Mouse (Mus musculus) intestine, embryonic 16.5 days (tissue): ENCODE results near the gene Ahnak2. TPM values are rescaled to one million over a fixed set of nuclear protein-coding genes. Genes with fewer than 3 reads are reported as not detected.

Experiments
- ATAC-seq: fragments of 200-750 bp; cut with Nextera tagmentation; 2 replicates; pipeline ENCODE4 v1.8.0; 2017; ENCODE audit warnings: moderate TSS enrichment, moderate library complexity
- H3K27ac ChIP-seq: fragments of 300-500 bp; sonication (generic); 2 replicates; pipeline ENCODE4 v1.5.1; 2014; ENCODE audit warnings: mild to moderate bottlenecking, low read length
- H3K27me3 ChIP-seq: fragments of 300-500 bp; sonication (generic); replicated peaks from 2 replicates; pipeline ENCODE4 v1.6.1; 2014; ENCODE audit warnings: low read length, control low read depth, mixed read lengths; ENCODE audit not compliant: control insufficient read depth, insufficient read depth
- H3K36me3 ChIP-seq: fragments of 300-500 bp; sonication (generic); 2 replicates; pipeline ENCODE4 v1.6.1; 2014; ENCODE audit warnings: low read length, control low read depth; ENCODE audit not compliant: control insufficient read depth, insufficient read depth
- H3K4me1 ChIP-seq: fragments of 300-500 bp; sonication (generic); 2 replicates; pipeline ENCODE4 v1.6.1; 2014; ENCODE audit warnings: low read length, control low read depth, mixed read lengths; ENCODE audit not compliant: control insufficient read depth, insufficient read depth
- H3K4me2 ChIP-seq: fragments of 300-500 bp; sonication (generic); 2 replicates; pipeline ENCODE4 v1.6.1; 2014; ENCODE audit warnings: low read depth, low read length, control low read depth
- H3K4me3 ChIP-seq: fragments of 300-500 bp; sonication (generic); 2 replicates; pipeline ENCODE4 v1.5.1; 2014; ENCODE audit warnings: mild to moderate bottlenecking, low read length
- H3K9ac ChIP-seq: fragments of 300-500 bp; sonication (generic); 2 replicates; pipeline ENCODE4 v1.6.1; 2014; ENCODE audit warnings: low read depth, low read length
- H3K9me3 ChIP-seq: fragments of 300-500 bp; sonication (generic); 2 replicates; pipeline ENCODE4 v1.6.1; 2016; ENCODE audit warnings: low read length, control low read depth; ENCODE audit not compliant: control insufficient read depth
- WGBS: fragments of 180-500 bp; shearing (Covaris S2); extraction: QIAGEN DNeasy Blood & Tissue Kit; methylation state at CpG from one replicate; pipeline ENCODE4 v1.1.7; 2014; 5-methylcytosine and 5-hydroxymethylcytosine counted together
- polyA plus RNA-seq: library from polyadenylated mRNA; unstranded; fragments of >200 nt; fragmentation: Nextera tagmentation; extraction: Ambion mirVana; gene quantifications from 2 replicates; pipeline ENCODE4 v1.2.1, GENCODE M21; 2015

Ahnak2 gene
- polyA plus RNA-seq, 1 experiment from 2014 or later: 2.3 TPM

DNA sequence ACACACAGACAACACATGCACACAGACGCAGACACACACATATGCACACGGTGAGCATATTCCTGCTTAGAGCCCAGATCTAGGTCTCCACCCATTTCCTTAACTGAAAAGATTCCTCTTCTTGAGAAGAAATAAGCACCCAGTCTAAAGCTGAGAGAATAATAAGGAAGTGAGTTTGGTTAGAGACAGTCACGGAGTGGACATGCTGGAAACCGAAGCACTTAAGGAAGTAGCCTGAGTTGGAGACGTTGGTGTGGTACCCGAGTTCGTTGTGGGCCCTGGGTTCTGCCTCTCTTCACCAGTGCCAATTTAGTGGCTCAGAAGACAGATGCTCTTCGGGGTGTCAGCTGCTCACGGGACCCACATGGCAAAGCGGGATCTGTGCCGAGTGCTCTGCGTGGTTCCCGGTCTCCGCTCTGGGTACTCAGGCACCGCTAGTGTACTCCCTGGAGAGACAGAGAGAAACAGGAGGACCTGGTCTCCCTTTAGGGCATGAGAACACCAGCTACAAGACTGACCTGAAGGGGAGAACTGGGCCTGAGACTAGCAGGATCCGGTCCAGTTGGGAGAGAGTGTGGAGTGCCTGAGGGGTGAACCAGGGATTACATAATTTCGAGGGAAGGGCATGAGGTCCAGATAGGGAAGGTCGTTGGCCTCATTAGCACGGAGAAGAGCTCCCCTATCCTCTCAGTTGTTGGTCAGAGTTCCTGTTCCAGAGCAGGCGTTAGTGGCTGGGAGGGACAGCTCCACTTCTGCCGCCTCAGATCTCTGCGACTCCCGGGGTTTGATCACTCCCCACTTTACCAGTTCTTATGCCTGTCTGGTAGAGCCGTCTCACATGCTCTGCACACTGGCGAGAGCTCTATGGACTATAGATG, 38.0 kb upstream of the Ahnak2 start:
- Histone ChIP-seq H3K27me3 (peaks cover 2% of the 10 kb centered on the region; the same call in 1 of the 2 replicates), H3K4me1 (no peaks in the 10 kb centered on the region), H3K4me2 (no peak overlapping the region), H3K4me3 (no peak overlapping the region), H3K9ac (no peak overlapping the region), H3K9me3 (peaks cover 7% of the 10 kb centered on the region), H3K27ac (no peak overlapping the region), H3K36me3 (no peaks in the 10 kb centered on the region)
- ATAC-seq: no peak
- WGBS: 70% methylated on average over 25 of the region's 25 CpGs

GRCm38 (mm10) chr12:112835046-112835445, 32.6 kb upstream of the Ahnak2 start:
- WGBS: 69% methylated on average over 2 of the region's 2 CpGs
- H3K9ac ChIP-seq: no peak overlapping the region
- no peak for ATAC-seq

DNA sequence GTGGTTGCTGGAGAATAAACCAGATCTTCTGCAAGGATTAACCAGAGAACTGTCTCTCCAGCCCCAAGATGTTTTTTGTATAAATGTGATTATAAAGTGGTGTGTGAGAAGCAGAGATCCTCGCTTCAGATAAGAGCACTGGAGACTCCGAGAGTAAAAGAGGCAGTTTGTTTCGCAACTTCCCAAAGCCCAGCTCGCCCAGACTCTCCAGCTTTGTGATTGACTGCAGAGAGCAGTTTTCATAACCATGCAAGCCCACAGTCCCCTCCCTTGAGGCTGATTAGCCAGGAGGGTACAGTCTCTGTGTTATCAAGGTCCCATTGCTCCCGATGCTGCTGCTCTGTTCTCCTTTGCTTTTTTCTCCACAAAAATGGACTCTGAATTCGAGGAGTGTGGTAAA, 31.1 kb upstream of the Ahnak2 start:
- Histone ChIP-seq H3K4me1 (peaks cover 8% of the 10 kb centered on the region), H3K27ac (no peak overlapping the region), H3K27me3 (no peaks in the 10 kb centered on the region), H3K9ac (no peak overlapping the region), H3K36me3 (no peaks in the 10 kb centered on the region), H3K4me3 (no peak overlapping the region), H3K4me2 (no peak overlapping the region), H3K9me3 (no peaks in the 10 kb centered on the region)
- ATAC-seq: no peak
- 70% methylated on average over 6 of the region's 6 CpGs for WGBS

More at GRCm38 (mm10) chr12:112835046-112835445, 32.6 kb upstream of the Ahnak2 start:
- Histone ChIP-seq H3K9me3 (peaks cover 7% of the 10 kb centered on the region), H3K27me3 (no peaks in the 10 kb centered on the region; the same call in 1 of the 2 replicates), H3K4me3 (no peak overlapping the region), H3K4me2 (no peak overlapping the region), H3K27ac (no peak overlapping the region), H3K4me1 (peaks cover 7% of the 10 kb centered on the region), H3K36me3 (no peaks in the 10 kb centered on the region)

GRCm38 (mm10) chr12:112832411-112832810, 30.0 kb upstream of the Ahnak2 start:
- Histone ChIP-seq H3K27me3 (no peaks in the 10 kb centered on the region), H3K27ac (no peak overlapping the region), H3K4me3 (no peak overlapping the region), H3K36me3 (no peaks in the 10 kb centered on the region), H3K9ac (no peak overlapping the region), H3K4me1 (peaks cover 14% of the 10 kb centered on the region), H3K4me2 (no peak overlapping the region), H3K9me3 (no peaks in the 10 kb centered on the region)
- ATAC-seq: no peak
- 95% methylated on average over 5 of the region's 5 CpGs for WGBS

DNA sequence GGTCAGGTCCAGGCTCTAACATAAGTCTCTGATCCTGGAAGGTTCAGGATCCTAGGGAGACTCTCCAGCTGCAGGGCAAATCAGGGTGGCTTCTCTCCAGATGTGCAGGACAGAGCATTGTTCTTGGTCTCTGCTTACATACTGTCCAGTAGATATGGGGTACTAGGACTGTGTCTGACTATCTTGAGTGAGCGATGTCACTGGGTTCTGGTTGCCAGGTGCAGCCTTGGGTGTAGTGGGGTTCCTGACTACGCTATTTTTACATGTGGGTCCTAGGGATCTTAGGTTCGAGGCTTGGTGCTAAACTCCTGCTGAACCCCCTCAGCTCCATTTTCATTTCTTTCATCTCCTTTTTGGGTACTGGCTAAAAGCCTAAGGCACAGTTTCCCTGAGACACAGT, 28.1 kb upstream of the Ahnak2 start:
- Histone ChIP-seq H3K27me3 (no peaks in the 10 kb centered on the region), H3K36me3 (no peaks in the 10 kb centered on the region), H3K27ac (no peak overlapping the region), H3K4me3 (peak overlapping the region; percentile 68), H3K9me3 (no peaks in the 10 kb centered on the region), H3K4me2 (peak overlapping the region; percentile 73), H3K4me1 (peaks cover 27% of the 10 kb centered on the region), H3K9ac (peak overlapping the region; percentile 77)
- WGBS: 93% methylated on average over 3 of the region's 3 CpGs
- no peak for ATAC-seq

GRCm38 (mm10) chr12:112830141-112830540, 27.7 kb upstream of the Ahnak2 start:
- peak overlapping the region; percentile 68 for H3K27ac ChIP-seq
- 23% methylated on average over 2 of the region's 2 CpGs for WGBS

GRCm38 (mm10) chr12:112829244-112829864, 26.9 kb upstream of the Ahnak2 start, which contains the start of gene Cdca4:
TSS of gene Cdca4 (minus strand) at chr12:112829423.
- Histone ChIP-seq H3K9me3 (no peaks in the 10 kb centered on the region), H3K9ac (peak within 1 kb of the TSS; percentile 97), H3K4me2 (peak within 1 kb of the TSS; percentile 73), H3K4me3 (peak within 1 kb of the TSS; percentile 85), H3K4me1 (peaks cover 30% of the 10 kb centered on the region), H3K27ac (peak within 1 kb of the TSS; percentile 92), H3K27me3 (no peaks in the 10 kb centered on the region), H3K36me3 (no peaks in the 10 kb centered on the region)
- WGBS: under 1% methylated on average over 69 of the region's 72 CpGs
- ATAC-seq: peak; percentile 97

More at GRCm38 (mm10) chr12:112830141-112830540, 27.7 kb upstream of the Ahnak2 start:
- Histone ChIP-seq H3K4me1 (peaks cover 29% of the 10 kb centered on the region), H3K27me3 (no peaks in the 10 kb centered on the region), H3K4me2 (peak overlapping the region; percentile 73), H3K9ac (peak overlapping the region; percentile 77), H3K4me3 (peak overlapping the region; percentile 68), H3K9me3 (no peaks in the 10 kb centered on the region), H3K36me3 (no peaks in the 10 kb centered on the region)
- ATAC-seq: no peak; the same call in none of the 2 replicates

DNA sequence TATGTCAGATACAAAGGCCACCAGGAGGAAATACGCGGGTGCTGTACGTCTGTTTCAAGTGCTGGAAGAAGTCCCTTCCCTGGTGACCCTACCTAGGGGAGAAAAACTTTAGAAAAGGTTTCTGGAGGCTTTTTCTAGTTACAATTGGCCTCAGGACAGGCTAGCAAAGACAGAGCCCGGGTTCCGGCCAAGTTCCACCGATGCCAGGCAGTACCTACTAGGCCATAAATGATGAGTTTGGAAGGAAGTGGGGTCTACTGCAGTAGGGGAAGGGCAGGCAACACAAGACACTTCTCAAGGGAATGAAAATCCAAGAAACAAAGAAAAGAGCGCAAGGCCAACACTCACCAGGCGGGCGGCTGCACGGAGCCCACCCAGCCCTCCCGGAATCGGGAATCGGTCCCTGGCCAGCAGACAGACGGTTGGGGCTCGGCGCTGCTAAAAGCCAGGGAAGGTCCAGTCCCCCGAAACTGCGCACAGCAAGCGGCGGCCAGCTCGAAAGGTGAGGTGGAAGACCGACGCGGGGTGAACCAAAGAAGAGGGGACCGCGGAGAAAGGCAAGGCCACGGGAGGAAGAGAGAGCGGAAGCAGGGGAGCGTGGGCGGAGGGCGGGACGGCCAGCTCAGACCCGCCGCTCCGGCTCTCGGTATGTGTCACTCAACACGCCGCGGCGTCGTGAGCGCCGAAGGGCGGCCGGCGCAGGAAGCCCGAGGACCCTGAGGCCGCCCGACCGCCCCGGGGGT, 26.2 kb upstream of the Ahnak2 start:
- no peaks in the 10 kb centered on the region for H3K9me3 ChIP-seq
- no peaks in the 10 kb centered on the region for H3K36me3 ChIP-seq
- ATAC-seq: peak; percentile 87
- peak overlapping the region; percentile 92 for H3K27ac ChIP-seq
- H3K4me3 ChIP-seq: peak overlapping the region; percentile 85
- H3K4me2 ChIP-seq: peak overlapping the region; percentile 60
- H3K27me3 ChIP-seq: no peaks in the 10 kb centered on the region
- H3K4me1 ChIP-seq: peaks cover 31% of the 10 kb centered on the region
- WGBS: under 1% methylated on average over 47 of the region's 51 CpGs
- peak overlapping the region; percentile 97 for H3K9ac ChIP-seq

- Histone ChIP-seq H3K9me3 (no peaks in the 10 kb centered on the region), H3K36me3 (peaks cover 4% of the 10 kb centered on the region), H3K27ac (no peak overlapping the region), H3K4me1 (peaks cover 48% of the 10 kb centered on the region), H3K9ac (no peak overlapping the region), H3K27me3 (no peaks in the 10 kb centered on the region), H3K4me3 (no peak overlapping the region), H3K4me2 (no peak overlapping the region)
- no peak for ATAC-seq
- WGBS: 79% methylated on average over 5 of the region's 5 CpGs
These were observed 23.4 kb upstream of the Ahnak2 start for GRCm38 (mm10) chr12:112825901-112826300.
